Mouse (Mus musculus) T-helper 17 cell (primary cell): ENCODE measurements around the gene Gm44965.

ENCODE experiments used
- in situ Hi-C, 2 experiments: fragments of 300-600 bp; cut with MboI, MseI; formaldehyde crosslinking; loops; 1 replicate in 1 of 2; 2 replicates in 1 of 2; pipeline ENCODE4 v1.15.1; 2025; ENCODE audit warnings: high pct_unique_total_duplicates in 2 of 2

Gm44965 gene

DNA sequence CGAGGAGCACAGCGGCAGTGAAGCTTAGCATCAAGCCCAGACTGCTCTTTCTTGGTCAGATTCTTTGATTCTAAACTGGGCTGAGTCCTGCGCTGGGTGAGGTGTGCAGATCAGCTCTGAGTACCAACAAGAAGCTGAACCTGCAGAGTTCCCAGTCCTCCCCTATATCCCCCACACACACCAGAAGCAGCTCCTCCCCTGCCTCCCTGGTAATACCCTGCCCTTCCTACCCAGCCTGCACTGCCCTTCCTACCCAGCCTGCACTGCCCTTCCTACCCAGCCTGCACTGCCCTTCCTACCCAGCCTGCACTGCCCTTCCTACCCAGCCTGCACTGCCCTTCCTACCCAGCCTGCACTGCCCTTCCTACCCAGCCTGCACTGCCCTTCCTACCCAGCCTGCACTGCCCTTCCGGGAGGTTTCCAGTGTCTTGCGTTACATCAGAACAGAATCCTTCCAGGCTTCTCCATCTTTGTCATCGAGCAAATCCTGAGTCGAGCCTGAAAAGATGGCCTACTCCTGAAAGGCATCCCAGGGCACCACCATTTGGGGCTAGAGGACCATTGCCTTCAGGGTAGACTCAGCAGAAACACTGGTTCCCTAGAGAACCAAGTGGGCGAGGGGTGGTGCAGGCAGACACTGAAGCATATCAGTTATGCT lies 28.6 kb downstream of the Gm44965 start:
- in situ Hi-C loops: loop anchor here (10.0 kb wide), 2 partner anchors 518 to 1382 kb away; no protein-coding TSS in a partner anchor

DNA sequence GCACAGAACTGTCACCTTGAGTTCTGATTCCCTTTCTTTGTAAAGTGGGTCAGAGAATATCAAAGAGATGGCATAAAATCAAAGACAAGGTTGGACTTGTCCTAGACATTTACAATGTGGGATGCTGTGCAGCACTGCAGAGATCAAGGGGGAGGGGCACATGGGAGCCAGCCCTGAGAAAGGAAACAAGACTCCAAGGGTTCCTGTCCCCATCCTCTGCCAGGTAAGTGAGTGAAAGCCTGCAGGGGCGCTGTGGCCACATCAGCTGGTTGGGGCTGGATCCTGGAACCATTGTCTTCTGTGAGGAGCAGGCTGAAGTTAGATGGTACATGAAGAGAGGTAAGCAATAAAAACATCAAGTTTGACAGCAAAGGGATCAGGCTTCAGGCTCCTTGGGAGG lies 29.7 kb downstream of the Gm44965 start:
- in situ Hi-C loops: loop anchor here (10.0 kb wide), 2 partner anchors 519 to 1381 kb away; no protein-coding TSS in a partner anchor

DNA sequence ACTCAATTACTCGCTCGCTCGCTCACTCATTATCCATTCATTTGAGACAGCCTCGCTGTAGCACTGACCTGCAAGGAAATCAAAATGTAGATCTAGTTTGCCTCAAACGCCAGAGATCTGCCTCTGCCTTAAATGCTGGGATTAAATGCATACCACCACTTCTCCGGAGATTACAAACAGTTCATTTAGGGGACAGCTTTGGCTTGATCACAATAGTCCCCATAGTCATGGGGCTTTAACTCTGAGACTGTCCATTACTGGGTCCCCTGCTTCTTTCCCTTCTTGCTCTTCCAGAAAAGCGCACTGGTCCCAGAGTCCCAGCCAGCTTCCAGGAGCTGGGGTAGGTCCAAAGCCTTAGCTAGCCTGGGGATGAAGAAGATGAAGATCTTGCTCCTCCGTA lies 32.7 kb downstream of the Gm44965 start, which contains the start of gene AI854703:
Gene AI854703 (plus strand): TSS at position 301 of the 400 bp plus-strand sequence.
- in situ Hi-C loops: loop anchor here (5.0 to 10.0 kb wide), 3 partner anchors 449 to 1378 kb away; no protein-coding TSS in a partner anchor

GRCm38 (mm10) chr6:48626984-48627383 lies 33.2 kb downstream of the Gm44965 start:
- in situ Hi-C loops: loop anchor here (5.0 to 10.0 kb wide), 3 partner anchors 450 to 1378 kb away; no protein-coding TSS in a partner anchor

GRCm38 (mm10) chr6:48627511-48627924 lies 33.8 kb downstream of the Gm44965 start:
- in situ Hi-C loops: loop anchor here (5.0 to 10.0 kb wide), 3 partner anchors 450 to 1377 kb away; no protein-coding TSS in a partner anchor

GRCm38 (mm10) chr6:48628377-48628776 lies 34.6 kb downstream of the Gm44965 start:
- in situ Hi-C loops: loop anchor here (5.0 to 10.0 kb wide), 3 partner anchors 451 to 1376 kb away; no protein-coding TSS in a partner anchor

- in situ Hi-C loops: loop anchor here (5.0 to 10.0 kb wide), 3 partner anchors 452 to 1376 kb away; no protein-coding TSS in a partner anchor
Observed at GRCm38 (mm10) chr6:48628808-48629660, 35.3 kb downstream of the Gm44965 start.

DNA sequence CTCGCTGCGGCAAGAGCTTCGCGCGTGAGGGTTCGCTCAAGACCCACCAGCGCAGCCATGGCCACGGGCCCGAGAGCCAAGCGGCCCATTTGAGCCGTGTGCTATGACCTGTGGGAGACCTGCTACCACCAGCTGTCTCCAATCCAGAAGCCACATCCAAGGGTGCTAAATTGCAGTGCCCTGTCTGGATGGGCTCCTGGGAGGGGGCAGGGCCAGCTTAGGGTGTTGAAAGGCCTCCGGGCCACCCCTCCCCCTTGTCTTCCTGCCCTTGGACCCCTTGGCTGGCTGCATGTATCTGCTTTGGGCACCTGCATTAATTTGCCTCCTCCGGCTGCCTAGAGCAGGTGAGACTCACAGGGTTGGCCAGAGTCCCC lies 35.9 kb downstream of the Gm44965 start:
- in situ Hi-C loops: loop anchor here (5.0 to 10.0 kb wide), 5 partner anchors 92 to 1375 kb away; partner anchors contain the start of gene Atp6v0e2 (in 1 of the 2)

- in situ Hi-C loops: loop anchor here (5.0 to 10.0 kb wide), 2 partner anchors 94 to 446 kb away; partner anchors contain the start of gene Atp6v0e2 (in 1 of the 2)
Observed at GRCm38 (mm10) chr6:48630831-48631230, 37.1 kb downstream of the Gm44965 start.

GRCm38 (mm10) chr6:48635105-48635504 lies 41.4 kb downstream of the Gm44965 start:
- in situ Hi-C loops: loop anchor here (5.0 to 10.0 kb wide), 3 partner anchors 98 to 450 kb away; partner anchors contain the start of gene Atp6v0e2 (in 1 of the 2)

GRCm38 (mm10) chr6:48636515-48636914 lies 42.8 kb downstream of the Gm44965 start:
- in situ Hi-C loops: loop anchor here (5.0 to 10.0 kb wide), 3 partner anchors 99 to 452 kb away; partner anchors contain the start of gene Atp6v0e2 (in 1 of the 2)

GRCm38 (mm10) chr6:48637811-48638500 lies 44.2 kb downstream of the Gm44965 start:
- in situ Hi-C loops: loop anchor here (5.0 to 10.0 kb wide), 3 partner anchors 101 to 453 kb away; partner anchors contain the start of gene Atp6v0e2 (in 1 of the 2)

DNA sequence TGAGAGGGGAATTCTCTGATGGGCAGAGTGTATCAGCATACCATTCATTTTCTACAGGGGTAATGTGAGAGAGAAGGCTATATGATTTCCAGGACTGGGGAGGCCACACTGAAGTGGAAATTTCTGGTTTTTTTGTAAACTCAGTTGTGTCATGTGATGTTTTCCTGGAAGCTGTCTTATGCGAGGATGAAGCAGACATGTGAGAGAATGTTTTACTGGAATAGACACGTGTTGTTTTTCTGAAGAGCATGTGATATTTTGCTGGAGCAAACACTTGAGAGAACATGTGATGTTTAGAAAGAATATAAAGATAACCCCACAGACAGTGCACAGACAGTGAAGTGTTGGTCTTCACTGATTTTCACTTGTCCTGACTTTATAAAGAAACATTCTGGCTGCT lies 44.8 kb downstream of the Gm44965 start:
- in situ Hi-C loops: loop anchor here (5.0 to 10.0 kb wide), 3 partner anchors 101 to 454 kb away; partner anchors contain the start of gene Atp6v0e2 (in 1 of the 2)

DNA sequence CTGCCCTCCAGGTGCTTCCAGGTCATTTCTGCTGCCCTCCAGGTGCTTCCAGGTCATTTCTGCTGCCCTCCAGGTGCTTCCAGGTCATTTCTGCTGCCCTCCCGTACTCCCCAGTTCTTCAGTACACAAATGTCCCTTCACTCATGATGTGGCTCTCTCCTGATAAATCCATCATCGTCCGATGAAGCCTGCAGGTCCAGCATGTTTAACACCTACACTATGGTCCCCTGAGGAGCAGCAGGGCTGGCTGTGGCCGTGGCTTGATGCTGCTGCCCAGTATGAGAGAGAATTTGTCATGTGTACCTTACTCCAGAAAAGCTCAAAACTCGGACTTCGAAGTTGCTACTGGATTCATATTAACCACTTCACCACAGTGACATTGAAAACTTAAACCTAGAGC lies 47.6 kb downstream of the Gm44965 start:
- in situ Hi-C loops: no loop called here

DNA sequence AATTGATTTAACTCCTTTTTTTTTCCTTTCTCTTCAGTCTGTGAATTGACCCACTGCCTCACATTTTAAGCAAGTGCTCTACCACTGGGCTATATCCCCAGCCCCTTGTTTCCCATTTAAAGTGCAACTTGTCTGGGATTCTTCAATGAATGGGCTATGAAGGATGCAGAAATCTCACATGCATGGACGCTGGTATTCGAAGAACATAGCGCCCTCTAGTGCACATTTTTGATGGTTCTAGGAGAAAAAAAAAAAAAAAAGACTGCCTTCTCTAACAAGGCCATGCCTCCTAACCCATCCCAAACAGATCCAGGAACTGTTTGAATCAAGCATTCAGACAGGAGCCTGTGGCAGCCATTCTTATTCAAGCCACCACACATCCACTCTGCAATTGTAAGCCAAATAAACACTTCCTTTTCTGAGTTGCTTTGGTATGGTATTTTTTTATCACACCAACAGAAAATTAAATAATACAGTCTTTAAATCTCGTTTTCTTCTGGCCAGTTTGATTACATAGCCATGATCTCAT lies 49.1 kb downstream of the Gm44965 start:
- in situ Hi-C loops: no loop called here

- in situ Hi-C loops: loop anchor here (5.0 kb wide), 3 partner anchors 57 to 127 kb away; partner anchors contain the start of genes Gimap3 (in 2 of the 2) and Gimap1 (in 1 of the 2)
Observed at GRCm38 (mm10) chr6:48645660-48646308, 52.0 kb downstream of the Gm44965 start.

- in situ Hi-C loops: loop anchor here (5.0 kb wide), 3 partner anchors 56 to 126 kb away; partner anchors contain the start of genes Gimap3 (in 2 of the 2) and Gimap1 (in 1 of the 2)
Observed at GRCm38 (mm10) chr6:48646309-48646690, 52.6 kb downstream of the Gm44965 start.

- in situ Hi-C loops: loop anchor here (5.0 kb wide), 3 partner anchors 55 to 125 kb away; partner anchors contain the start of genes Gimap3 (in 2 of the 2) and Gimap1 (in 1 of the 2)
Observed at GRCm38 (mm10) chr6:48646995-48647394, 53.3 kb downstream of the Gm44965 start, which contains the start of gene Gimap8. Gimap8 (plus strand) TSS chr6:48647234.

- in situ Hi-C loops: loop anchor here (5.0 kb wide), 3 partner anchors 55 to 125 kb away; partner anchors contain the start of genes Gimap3 (in 2 of the 2) and Gimap1 (in 1 of the 2)
Observed at GRCm38 (mm10) chr6:48647611-48648010, 53.9 kb downstream of the Gm44965 start.
